Mouse (Mus musculus): Measurements from ENCODE around the gene Cyp2d11. TPM values are rescaled to one million over a fixed set of nuclear protein-coding genes. Genes with fewer than 3 reads are reported as not detected.

The Cyp2d11 gene
- polyA plus RNA-seq, 1 experiment from 2014 or later, result not detected

DNA sequence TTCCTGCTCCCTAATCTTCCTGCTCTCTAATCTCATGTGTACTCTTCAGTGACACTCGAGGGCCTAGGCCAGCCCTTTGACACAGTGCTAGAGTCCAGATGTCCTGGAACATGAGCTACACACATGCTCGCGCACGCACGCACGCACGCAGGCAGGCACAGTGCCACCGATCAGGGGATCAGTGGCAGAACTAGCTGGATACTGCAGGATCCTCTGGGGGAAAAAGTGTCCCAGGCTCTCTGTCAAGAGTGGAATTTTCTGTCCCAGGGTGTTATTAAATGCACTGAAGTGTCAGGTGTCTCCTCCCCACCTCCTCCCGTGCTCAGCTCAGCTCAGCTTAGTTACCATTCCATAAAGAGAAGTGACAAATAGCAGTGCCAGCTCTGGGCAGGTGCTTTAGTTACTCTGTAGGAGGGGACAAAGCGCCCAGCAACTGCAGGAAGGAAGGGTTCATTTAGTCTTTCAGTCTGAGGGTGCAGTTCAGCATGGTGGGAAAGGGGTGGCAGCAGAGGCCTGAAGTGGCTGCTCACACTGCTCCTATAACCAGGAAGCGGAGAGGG is 32.3 kb downstream of the Cyp2d11 start:
- H3K4me1 ChIP-seq, result no peaks in the 10 kb centered on the region

DNA sequence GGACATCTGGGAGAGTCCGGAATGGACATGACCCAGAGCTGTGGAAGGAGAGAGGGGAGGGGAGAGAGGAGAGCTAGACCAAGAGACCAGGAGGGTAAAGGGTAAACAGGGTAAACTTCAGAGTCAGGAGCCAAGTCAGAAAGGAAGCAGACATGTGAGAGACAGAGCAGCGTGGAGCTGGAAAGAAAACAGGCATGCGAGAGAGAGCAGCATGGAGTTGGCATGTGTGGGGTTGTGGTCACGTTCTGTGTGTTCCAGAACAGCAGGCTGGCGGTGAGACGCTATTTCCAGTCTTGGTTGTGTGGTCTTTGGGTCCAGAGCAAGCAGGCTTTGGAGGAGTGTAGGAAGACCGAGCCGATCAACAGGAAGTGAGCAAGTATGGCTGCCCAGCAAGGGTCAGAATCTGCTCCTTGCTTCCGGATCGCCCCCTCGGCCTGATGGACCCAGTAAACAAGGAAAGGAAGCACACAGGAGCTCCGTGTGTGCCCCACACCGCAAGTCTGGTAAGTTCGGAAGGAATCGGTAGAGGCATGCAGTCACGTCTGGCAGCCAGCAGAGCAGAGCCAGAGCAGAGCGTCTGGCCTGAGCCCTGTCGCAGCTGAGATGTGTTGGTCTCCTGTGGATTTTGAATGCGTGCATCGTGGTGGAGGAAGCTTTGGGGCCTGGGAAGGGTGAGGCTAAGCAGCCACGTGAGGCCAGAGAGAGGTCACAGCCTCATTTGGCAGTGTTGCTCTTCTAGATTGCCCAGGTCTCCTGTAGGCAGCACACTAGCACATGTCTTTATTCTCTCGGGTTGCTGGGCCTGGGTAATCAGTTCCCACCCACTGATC is 35.2 kb downstream of the Cyp2d11 start:
- Histone ChIP-seq H3K36me3 (no peaks in the 10 kb centered on the region), H3K27me3 (no peaks in the 10 kb centered on the region), H3K9ac (replicated peaks) (no peak overlapping the region), H3K4me3 (no peak overlapping the region), H3K9me3 (no peaks in the 10 kb centered on the region), H3K4me1 (peaks cover 6% of the 10 kb centered on the region), H3K27ac (replicated peaks) (no peak overlapping the region), H3K4me2 (replicated peaks) (no peak overlapping the region)
- no peak for ATAC-seq (replicated peaks)
- WGBS, result 72% methylated on average over 22 of the region's 22 CpGs

More for the DNA sequence above, 32.3 kb downstream of the Cyp2d11 start:
- Histone ChIP-seq H3K4me2 (replicated peaks) (no peak overlapping the region), H3K9ac (replicated peaks) (no peak overlapping the region), H3K36me3 (no peaks in the 10 kb centered on the region), H3K4me3 (no peak overlapping the region), H3K27me3 (no peaks in the 10 kb centered on the region), H3K27ac (replicated peaks) (no peak overlapping the region), H3K9me3 (no peaks in the 10 kb centered on the region)
- WGBS, result 76% methylated on average over 11 of the region's 11 CpGs
- no peak for ATAC-seq (replicated peaks)

DNA sequence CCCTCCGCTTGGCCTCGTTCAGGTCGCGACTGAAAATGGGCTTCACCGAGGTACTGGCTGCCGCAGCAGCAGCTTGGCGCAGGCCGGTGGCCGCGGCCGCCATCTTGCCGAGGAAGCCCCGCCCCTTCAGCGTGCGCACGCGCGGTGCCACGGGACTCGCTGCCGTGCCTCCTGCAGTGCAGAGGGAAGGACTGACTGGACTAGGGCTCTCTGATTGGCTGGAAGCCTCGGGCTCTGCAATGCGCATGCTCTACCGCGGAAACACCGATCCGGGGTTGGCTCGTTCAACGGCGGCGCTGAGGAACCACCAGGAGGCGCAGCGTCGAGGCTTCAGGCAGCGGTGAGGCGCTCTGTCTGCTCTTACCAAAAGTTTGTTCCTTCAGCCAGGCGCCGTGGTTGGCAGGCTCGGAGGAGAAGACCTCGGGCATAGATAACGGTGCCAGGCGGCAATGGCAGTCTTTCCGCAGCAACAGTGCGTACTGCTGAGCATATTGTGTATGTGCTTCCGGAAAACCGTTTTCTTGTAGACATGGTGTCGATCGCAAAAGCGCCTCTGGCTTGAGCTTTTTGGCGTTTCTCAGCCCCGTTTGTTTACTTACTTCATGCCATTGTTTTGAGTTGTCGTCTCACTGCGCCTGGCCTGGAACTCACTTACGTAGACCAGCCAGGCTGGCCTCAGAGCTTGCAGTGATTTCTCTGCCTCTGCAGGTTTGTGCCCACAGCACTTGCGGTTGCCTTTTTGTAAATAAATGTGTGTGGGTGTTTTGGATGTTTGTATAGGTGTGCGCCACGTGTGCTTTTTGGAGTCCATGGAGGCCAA is 39.5 kb downstream of the Cyp2d11 start, which contains the start of gene Ndufa6:
Gene Ndufa6 (minus strand): TSS at position 197 of the 820 bp plus-strand sequence.
- Histone ChIP-seq H3K36me3 (peaks cover 16% of the 10 kb centered on the region), H3K4me3 (peak within 1 kb of the TSS; percentile 99), H3K9ac (replicated peaks) (peak within 1 kb of the TSS; percentile 99), H3K4me2 (replicated peaks) (peak within 1 kb of the TSS; percentile 81), H3K27me3 (no peaks in the 10 kb centered on the region), H3K4me1 (peaks cover 26% of the 10 kb centered on the region), H3K9me3 (no peaks in the 10 kb centered on the region), H3K27ac (replicated peaks) (peak within 1 kb of the TSS; percentile 88)
- peak; percentile 100 for ATAC-seq (replicated peaks)
- WGBS, result 2% methylated on average over 57 of the region's 57 CpGs

DNA sequence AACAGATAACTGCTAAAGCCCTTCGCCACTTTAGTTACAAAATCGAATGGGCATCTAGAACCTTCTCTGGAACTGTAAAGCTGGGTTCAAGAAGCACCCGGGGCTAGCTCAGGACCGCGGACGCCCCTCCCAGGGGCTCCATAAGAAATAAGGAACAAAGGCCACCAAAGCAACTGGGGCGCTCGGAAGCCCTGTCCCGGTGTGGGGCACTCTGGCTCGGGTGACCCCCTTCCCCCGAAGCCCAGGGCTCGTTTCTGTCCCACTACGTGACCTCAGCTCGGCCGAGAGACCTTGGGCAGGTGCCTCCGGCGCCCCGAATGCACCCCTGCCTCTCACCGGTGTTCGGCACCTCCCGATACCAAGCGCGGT is 40.1 kb downstream of the Cyp2d11 start:
- no peaks in the 10 kb centered on the region for H3K9me3 ChIP-seq
- H3K9ac ChIP-seq (replicated peaks), result peak overlapping the region; percentile 99
- H3K27me3 ChIP-seq, result no peaks in the 10 kb centered on the region
- H3K27ac ChIP-seq (replicated peaks), result peak overlapping the region; percentile 88
- peak overlapping the region; percentile 99 for H3K4me3 ChIP-seq
- ATAC-seq (replicated peaks), result no peak; the same call in 1 of the 2 replicates
- peaks cover 26% of the 10 kb centered on the region for H3K4me1 ChIP-seq
- under 1% methylated on average over 23 of the region's 23 CpGs for WGBS
- peaks cover 22% of the 10 kb centered on the region for H3K36me3 ChIP-seq
- peak overlapping the region; percentile 81 for H3K4me2 ChIP-seq (replicated peaks)

DNA sequence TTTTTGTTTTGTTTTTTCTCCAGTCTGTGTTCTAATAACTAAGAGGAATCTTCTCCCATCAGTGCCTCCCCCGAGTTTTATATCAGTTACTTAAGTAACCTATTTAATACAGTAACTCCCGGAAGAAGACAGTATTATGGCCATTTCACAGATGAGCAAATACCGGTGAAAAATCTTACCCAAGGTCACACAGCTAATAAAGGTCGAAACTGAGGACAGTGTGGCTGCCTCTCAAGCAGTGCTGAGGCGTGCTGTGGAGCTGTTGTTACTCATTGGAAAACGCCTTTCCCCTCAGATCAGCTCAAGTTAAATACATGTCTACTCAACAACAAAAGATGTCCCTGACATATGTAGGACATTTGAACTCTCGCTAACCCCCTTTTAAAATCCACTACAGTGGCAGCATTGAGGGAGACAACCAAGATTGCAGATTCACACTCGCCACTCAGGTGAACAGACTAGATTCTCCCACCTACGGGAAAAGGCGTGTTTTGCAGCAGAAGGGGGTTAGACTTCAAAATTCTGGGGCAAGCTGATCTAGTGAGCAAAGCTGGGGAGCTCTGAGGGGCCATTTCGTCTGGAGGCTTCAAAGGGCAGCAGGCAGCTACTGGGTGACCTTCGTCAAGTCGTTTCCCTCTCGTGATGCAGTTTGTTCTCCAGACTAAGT is 40.6 kb downstream of the Cyp2d11 start:
- Histone ChIP-seq H3K27me3 (no peaks in the 10 kb centered on the region), H3K9me3 (no peaks in the 10 kb centered on the region), H3K9ac (replicated peaks) (peak overlapping the region; percentile 99), H3K4me1 (peaks cover 26% of the 10 kb centered on the region), H3K36me3 (peaks cover 28% of the 10 kb centered on the region), H3K27ac (replicated peaks) (peak overlapping the region; percentile 88; the same call in 1 of the 2 replicates), H3K4me3 (peak overlapping the region; percentile 99), H3K4me2 (replicated peaks) (peak overlapping the region; percentile 81)
- 31% methylated on average over 14 of the region's 14 CpGs for WGBS
- ATAC-seq (replicated peaks), result peak; percentile 1; the same call in 1 of the 2 replicates

DNA sequence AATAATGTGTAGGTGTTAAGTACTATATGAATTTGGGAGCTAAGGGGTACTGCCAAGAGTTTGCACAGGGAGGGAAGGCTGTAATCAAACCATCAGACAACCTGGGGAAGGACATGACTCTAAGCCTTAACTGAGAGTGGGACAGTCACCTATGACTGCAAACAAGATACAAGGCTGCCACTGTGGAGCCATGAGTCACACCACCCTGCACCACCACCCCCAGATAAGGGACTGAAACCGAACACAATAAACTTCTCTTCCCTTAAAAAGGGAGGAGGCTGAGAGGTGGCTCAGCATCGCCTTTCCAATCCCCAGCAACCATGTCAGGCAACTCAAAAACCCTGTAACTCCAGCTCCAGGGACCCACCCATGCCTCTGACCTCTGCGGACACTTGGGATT is 42.3 kb downstream of the Cyp2d11 start:
- ATAC-seq (replicated peaks), result no peak
- Histone ChIP-seq H3K27me3 (no peaks in the 10 kb centered on the region), H3K27ac (replicated peaks) (no peak overlapping the region), H3K4me1 (peaks cover 42% of the 10 kb centered on the region), H3K4me2 (replicated peaks) (no peak overlapping the region), H3K36me3 (peaks cover 33% of the 10 kb centered on the region), H3K4me3 (no peak overlapping the region), H3K9me3 (no peaks in the 10 kb centered on the region), H3K9ac (replicated peaks) (no peak overlapping the region)
- 88% methylated on average over 3 of the region's 3 CpGs for WGBS

DNA sequence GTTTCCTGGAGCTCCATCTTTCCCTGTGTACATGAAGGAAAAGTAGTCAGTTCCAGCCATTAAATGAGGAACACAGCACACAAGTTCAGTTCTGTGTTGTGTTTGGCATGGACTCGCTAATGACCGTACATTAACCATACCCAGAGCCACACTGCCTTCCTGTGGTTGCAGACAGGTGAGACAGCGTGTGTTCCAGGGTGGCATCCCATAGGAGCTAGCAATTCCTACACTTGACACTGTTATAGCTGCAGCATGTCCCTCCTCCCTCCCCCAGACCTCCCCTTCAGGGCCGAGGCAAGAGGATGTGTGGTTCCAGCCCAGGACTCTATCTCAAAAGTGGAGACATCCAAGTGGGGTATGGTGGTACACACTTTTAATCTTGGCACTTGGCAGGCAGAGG is 43.5 kb downstream of the Cyp2d11 start:
- Histone ChIP-seq H3K4me2 (replicated peaks) (no peak overlapping the region), H3K4me3 (no peak overlapping the region), H3K4me1 (peaks cover 43% of the 10 kb centered on the region), H3K27ac (replicated peaks) (no peak overlapping the region), H3K27me3 (no peaks in the 10 kb centered on the region), H3K9me3 (no peaks in the 10 kb centered on the region), H3K9ac (replicated peaks) (no peak overlapping the region), H3K36me3 (peaks cover 33% of the 10 kb centered on the region)
- ATAC-seq (replicated peaks), result no peak
- WGBS, result 94% methylated on average over 4 of the region's 4 CpGs

DNA sequence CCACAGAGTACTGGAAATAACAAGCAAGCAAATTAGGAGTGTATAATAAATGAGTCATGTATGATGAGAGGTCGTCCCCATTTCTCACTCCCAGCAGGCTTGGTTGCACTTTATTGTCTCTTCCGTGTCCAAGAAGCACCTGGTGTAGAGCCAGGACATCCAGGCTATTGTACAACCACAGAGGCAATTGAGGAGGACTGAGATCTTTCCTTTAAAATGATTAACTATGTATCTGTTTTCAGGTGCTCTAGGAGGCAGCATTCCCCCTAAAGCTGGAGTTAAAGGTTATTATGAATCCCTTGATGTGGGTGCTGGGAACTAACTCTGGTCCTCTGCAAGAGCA is 44.9 kb downstream of the Cyp2d11 start:
- H3K4me2 ChIP-seq (replicated peaks), result no peak overlapping the region
- H3K36me3 ChIP-seq, result peaks cover 33% of the 10 kb centered on the region
- no peak for ATAC-seq (replicated peaks)
- H3K4me1 ChIP-seq, result peaks cover 36% of the 10 kb centered on the region
- H3K27me3 ChIP-seq, result no peaks in the 10 kb centered on the region
- no peak overlapping the region for H3K9ac ChIP-seq (replicated peaks)
- H3K9me3 ChIP-seq, result no peaks in the 10 kb centered on the region
- WGBS, result 88% methylated on average over 2 of the region's 2 CpGs
- H3K4me3 ChIP-seq, result no peak overlapping the region
- H3K27ac ChIP-seq (replicated peaks), result no peak overlapping the region

DNA sequence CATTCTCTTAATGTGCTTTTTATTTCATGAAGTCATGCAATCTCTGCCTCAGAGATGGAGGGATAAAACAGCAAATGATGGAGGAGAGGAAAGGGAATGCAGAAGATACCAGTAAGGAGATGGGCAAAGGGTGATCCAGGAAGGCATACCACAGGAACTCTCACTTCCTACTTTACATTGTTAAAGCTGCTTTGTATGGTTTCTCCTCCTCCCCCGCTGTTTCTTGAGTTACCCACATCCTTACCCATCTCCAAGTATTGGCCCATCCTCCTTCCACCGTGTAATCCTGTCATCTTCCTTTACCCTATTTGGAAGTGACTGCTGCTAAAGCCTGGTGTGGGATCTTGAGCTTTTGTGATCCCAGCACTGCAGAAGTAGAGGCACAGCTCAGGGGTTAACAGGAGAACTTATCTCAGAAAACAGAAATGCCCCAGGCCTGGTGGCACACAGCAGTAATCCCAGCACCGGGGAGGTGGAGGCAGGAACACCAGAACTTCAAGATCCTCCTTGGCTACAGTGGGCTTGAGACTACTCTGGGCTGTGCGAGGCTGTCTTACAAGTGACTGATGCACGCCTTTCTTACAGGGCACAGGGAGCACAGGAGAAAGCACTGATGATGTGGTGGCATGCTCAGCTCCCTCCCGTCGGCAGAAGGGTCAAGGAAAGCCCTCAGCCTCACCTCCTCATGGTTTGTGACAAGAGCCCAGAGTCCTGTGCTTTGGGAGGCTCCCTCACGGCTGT is 45.4 kb downstream of the Cyp2d11 start:
- 88% methylated on average over 8 of the region's 8 CpGs for WGBS
- Histone ChIP-seq H3K4me2 (replicated peaks) (no peak overlapping the region), H3K9me3 (no peaks in the 10 kb centered on the region), H3K27ac (replicated peaks) (no peak overlapping the region), H3K4me3 (no peak overlapping the region), H3K36me3 (peaks cover 33% of the 10 kb centered on the region), H3K4me1 (peaks cover 36% of the 10 kb centered on the region), H3K9ac (replicated peaks) (no peak overlapping the region), H3K27me3 (no peaks in the 10 kb centered on the region)
- no peak for ATAC-seq (replicated peaks)

DNA sequence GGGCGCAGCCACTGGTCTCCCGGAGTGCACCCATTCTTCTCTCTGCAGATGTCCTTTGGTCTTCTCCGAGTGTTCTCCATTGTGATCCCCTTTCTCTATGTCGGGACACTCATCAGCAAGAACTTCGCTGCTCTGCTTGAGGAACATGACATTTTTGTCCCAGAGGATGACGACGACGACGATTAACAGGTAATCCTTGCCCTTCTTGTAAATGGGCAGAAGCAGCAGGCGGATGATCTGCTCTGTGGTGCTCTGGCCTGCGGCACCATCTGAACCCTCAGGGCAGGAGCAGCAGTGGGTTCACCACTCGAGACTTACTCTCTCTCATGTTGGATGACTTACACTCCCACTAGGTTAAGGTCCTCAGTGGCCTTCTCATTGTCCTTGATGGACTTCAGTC is 46.0 kb downstream of the Cyp2d11 start:
- Histone ChIP-seq H3K27ac (replicated peaks) (no peak overlapping the region), H3K27me3 (no peaks in the 10 kb centered on the region), H3K4me1 (peaks cover 30% of the 10 kb centered on the region), H3K4me3 (no peak overlapping the region), H3K36me3 (peaks cover 33% of the 10 kb centered on the region), H3K9me3 (no peaks in the 10 kb centered on the region), H3K9ac (replicated peaks) (no peak overlapping the region), H3K4me2 (replicated peaks) (0 out of 2 replicates have a peak overlapping the region, but pooled peaks have one; percentile 58)
- WGBS, result 93% methylated on average over 12 of the region's 12 CpGs
- ATAC-seq (replicated peaks), result no peak

DNA sequence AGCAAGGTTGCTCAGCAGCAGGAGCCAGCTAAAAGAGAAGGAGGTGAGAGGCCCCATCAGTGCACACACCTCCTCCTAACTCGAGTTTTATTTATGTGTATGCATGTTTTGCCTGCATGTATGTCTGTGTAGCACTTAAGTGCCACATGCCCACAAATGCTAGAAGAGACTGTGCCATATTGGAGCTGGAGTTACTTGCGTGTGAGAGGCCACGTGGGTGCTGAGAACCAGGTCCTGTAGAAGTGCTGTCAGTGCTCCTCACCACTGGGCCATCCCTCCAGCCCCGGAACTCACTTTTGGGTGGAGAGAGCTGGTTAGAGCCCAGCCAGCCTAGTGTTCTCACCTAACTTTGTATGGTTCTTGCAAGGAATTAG is 46.5 kb downstream of the Cyp2d11 start:
- peak overlapping the region; percentile 79 for H3K4me3 ChIP-seq
- H3K27ac ChIP-seq (replicated peaks), result no peak overlapping the region
- no peaks in the 10 kb centered on the region for H3K27me3 ChIP-seq
- no peak for ATAC-seq (replicated peaks)
- no peaks in the 10 kb centered on the region for H3K9me3 ChIP-seq
- peak overlapping the region; percentile 58 for H3K4me2 ChIP-seq (replicated peaks)
- H3K4me1 ChIP-seq, result peaks cover 25% of the 10 kb centered on the region
- H3K36me3 ChIP-seq, result peaks cover 33% of the 10 kb centered on the region
- 84% methylated on average over 4 of the region's 4 CpGs for WGBS
- H3K9ac ChIP-seq (replicated peaks), result peak overlapping the region; percentile 54
